Mouse (Mus musculus) layer of hippocampus, postnatal 25 days (tissue): Measurements from ENCODE around the gene Pgghg. TPM values are rescaled to one million over a fixed set of nuclear protein-coding genes. Genes with fewer than 3 reads are reported as not detected.

Experiments
- DNase-seq, 2 experiments: peaks; one replicate each; pipeline ENCODE4 v3.0.0; 2022; ENCODE audit warnings: mixed read lengths in 2 of 2, low spot score in 1 of 2; ENCODE audit errors: extremely low spot score in 1 of 2
- total RNA-seq, 2 experiments: library from RNA; stranded (reverse); gene quantifications; 2 replicates each; pipeline ENCODE4 v1.2.3; 2021

Gene Pgghg
- total RNA-seq, 2 experiments from 2014 or later: 4.0 to 7.1 TPM

DNA sequence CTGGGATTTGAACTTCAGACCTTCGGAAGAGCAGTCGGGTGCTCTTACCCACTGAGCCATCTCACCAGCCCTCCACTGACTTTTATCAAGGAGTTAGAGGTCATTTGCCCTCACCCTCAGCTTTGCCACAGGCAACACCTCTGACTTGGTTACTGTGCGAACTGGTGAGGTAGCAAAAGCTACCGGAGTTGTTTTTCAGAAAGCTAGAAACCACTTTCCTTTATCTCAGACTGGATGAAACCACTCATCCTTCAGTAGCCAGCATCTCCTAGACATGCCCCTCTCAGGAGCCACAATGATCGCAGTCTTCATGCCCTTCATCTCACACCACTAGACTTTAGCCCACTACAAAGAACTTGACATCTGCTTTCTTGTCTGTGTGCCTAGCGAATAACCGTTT lies 41.8 kb downstream of the Pgghg start:
- DNase-seq: no peak

DNA sequence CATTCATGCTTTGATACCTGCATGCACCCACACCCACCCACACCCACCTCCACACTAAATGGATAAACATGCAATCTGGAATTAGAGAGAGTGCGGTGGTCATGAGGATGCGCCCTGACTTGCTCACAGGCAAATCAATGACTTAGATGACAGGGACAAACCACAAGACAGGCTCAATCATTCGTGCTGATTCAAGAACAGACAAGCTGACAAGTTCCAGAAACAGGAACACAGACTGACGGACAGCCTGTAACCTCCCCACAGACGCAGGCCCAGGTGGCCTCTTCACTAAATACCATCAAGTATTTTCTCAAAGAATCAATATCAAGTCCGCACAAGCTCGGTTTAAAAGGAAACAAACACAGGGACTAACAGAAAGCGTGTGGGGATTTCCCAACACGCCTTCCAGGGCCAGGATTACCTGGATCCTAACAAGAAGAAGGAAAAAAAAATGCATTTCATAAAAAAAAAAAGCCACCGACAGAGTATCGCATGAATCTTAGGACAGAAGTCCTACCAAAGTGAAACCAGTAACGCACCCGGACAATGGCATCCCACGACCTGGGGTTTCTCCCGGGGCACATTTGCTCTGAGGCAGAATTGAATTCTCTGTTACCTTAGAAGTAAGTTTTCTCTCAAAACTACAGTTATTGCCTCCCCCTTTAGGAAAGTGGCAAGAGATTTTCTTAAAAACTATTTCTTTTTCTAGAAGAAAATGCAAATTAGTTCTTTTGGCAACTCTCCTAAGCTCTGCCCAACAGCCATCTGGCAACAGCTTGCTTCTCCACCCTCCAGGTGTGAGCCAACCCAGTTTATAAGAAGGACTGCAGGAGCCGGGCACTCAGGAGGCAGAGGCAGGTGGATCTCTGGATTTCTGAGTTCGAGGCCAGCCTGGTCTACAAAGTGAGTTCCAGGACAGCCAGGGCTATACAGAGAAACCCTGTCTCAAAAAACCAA lies 46.3 kb downstream of the Pgghg start:
- no peak for DNase-seq

DNA sequence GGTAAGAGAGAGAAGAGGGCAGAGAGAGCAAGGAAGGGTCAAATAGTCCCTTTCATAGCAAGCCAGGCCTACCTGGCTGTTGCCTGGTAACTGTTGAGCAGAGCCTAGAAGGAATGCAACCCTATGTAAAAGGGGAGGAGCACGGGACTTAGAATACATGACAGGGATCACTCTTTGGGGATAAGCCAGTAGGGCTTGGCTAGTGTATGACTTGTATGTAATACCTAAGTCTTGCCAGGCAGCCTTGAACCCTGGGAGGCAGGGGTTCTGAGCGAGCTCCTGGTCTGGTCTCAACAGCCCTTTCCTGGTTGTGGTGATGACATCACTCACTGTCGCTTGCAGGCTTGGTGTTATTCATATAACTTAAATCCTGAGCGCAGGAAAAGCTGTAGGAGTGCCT lies 47.8 kb downstream of the Pgghg start:
- DNase-seq: no peak

DNA sequence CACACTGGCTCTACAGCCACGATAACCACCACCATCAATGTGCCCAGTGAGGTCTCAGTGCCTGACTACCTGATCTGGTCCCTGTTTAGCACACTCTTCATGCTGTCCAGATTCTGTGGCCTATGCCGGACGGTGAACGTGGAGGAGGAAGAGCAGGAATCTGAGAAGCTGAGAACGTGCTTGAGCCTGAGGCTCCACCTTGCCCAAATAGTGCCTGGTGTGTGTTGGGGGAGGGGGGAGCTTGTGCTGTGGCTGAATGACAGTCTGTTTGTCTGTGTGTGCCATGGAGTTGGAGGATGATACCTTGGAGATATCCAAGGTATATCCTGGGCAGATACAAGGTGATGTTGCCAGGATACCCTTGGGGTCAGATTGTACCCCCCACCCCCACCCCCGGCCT lies 49.0 kb downstream of the Pgghg start:
- DNase-seq: no peak

DNA sequence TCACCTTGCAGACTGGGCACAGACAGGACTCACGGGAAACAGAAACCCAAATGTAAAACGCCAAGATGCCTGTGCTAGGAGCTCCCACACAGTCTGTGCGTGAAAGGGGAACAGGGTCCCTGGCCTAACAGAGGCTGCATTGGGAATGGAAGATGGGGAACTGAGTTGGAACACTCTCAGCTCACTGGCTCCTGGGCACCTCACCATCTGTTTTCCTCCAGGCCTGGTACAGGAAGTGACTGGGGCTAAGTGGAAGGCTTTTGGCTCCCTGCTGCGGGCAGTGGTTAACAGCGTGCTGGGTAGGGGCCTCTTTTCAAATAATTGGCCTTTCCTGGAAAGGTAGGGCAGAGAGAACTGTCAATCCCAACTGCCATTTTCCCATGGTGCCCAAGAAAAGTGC lies 49.4 kb downstream of the Pgghg start:
- DNase-seq: no peak

DNA sequence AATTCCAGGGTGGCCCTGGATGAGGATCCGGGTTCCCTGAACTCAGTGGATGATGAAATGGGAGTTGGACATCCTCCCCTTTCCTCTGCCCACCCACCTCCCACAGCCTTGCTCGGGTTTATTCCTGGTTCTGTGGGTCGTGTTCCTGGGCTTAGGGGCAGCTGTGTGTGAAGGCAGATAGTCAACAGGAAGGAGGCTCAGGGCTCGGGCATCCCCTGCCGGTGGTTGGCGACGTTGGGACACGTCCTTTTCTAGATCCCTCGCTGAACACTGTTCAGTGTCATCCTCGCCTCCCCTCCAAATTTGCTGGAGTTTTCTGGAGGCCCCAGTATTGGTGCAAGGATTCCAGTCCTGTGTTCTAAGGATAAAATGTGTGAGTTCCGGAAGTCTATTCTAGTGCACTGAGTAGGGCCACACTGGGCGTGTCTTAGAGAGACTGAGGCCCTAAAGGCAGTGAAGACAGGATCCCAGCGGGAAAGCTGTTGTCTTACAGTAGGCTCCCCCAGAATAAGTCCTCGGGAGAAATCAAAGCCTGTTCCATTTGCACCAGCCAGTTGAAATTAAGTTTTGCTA lies 50.0 kb downstream of the Pgghg start:
- no peak for DNase-seq

Other genes with a start within 250 kb of the Pgghg start
- gene Olfr541, start 244.1 kb upstream of the Pgghg start, total RNA-seq: not detected
- not detected for gene Cyp2e1, start 177.7 kb upstream of the Pgghg start, total RNA-seq
- not detected for gene Syce1, start 153.5 kb upstream of the Pgghg start, total RNA-seq
- gene Zfp941, start 119.2 kb upstream of the Pgghg start, total RNA-seq: 10 to 100 TPM; 11.6 to 13.6 TPM
- gene Urah, start 106.4 kb upstream of the Pgghg start, total RNA-seq: 1 to 10 TPM; 1.6 to 1.7 TPM
- gene Scgb1c1, start 95.8 kb upstream of the Pgghg start, total RNA-seq: not detected
- not detected for gene Odf3, start 93.6 kb upstream of the Pgghg start, total RNA-seq
- not detected for gene Gm45785, start 85.1 kb upstream of the Pgghg start, total RNA-seq
- gene Ric8a, start 84.4 kb upstream of the Pgghg start, total RNA-seq: 10 to 100 TPM; 79.1 to 86.5 TPM
- gene Bet1l, start 83.8 kb upstream of the Pgghg start, total RNA-seq: 10 to 100 TPM; 26.6 to 29.6 TPM
- gene Psmd13, start 59.4 kb upstream of the Pgghg start, total RNA-seq: 100 to 1,000 TPM; 107 to 117 TPM
- 10 to 100 TPM; 67.0 to 77.5 TPM for gene Sirt3, start 59.1 kb upstream of the Pgghg start, total RNA-seq
- 1 to 10 TPM; 1.3 to 2.8 TPM for gene Cox8b, start 40.9 kb upstream of the Pgghg start, total RNA-seq
- under 1 TPM; 0.21 to 0.37 TPM for gene Nlrp6, start 20.5 kb upstream of the Pgghg start, total RNA-seq
- not detected for gene Ifitm5, start 8.9 kb downstream of the Pgghg start, total RNA-seq
- gene Gm45717, start 14.5 kb downstream of the Pgghg start, total RNA-seq: not detected
- gene Ifitm2, start 14.6 kb downstream of the Pgghg start, total RNA-seq: 10 to 100 TPM in 1 of 2 experiments, 1 to 10 TPM in 1; 9.7 to 13.4 TPM
- 1 to 10 TPM; 1.3 to 1.5 TPM for gene Ifitm1, start 25.8 kb downstream of the Pgghg start, total RNA-seq
- 10 to 100 TPM; 11.9 to 13.8 TPM for gene Ifitm3, start 69.4 kb downstream of the Pgghg start, total RNA-seq
- gene Ifitm6, start 76.5 kb downstream of the Pgghg start, total RNA-seq: not detected
- gene Gm17387, start 87.7 kb downstream of the Pgghg start, total RNA-seq: not detected
- 10 to 100 TPM; 80.7 to 96.2 TPM for gene B4galnt4, start 119.7 kb downstream of the Pgghg start, total RNA-seq
- not detected for gene Pkp3, start 136.8 kb downstream of the Pgghg start, total RNA-seq
- 1 to 10 TPM; 1.9 to 3.2 TPM for gene Sigirr, start 159.2 kb downstream of the Pgghg start, total RNA-seq
- gene Ano9, start 176.4 kb downstream of the Pgghg start, total RNA-seq: not detected
- 10 to 100 TPM; 58.7 to 61.1 TPM for gene Ptdss2, start 181.0 kb downstream of the Pgghg start, total RNA-seq
- gene Rnh1, start 231.5 kb downstream of the Pgghg start, total RNA-seq: 10 to 100 TPM; 32.5 to 36.5 TPM